Mouse (Mus musculus) intestine, embryonic 15.5 days (tissue): ENCODE measurements at regions not wholly inside any gene's neighbourhood (a gene's known extent, or its start where the extent isn't known, plus 50 kb on each side); places are given as distances from the start of the nearest gene placed in this dataset.

Experiments
- ATAC-seq: fragments of 200-750 bp; cut with Nextera tagmentation; 2 replicates; pipeline ENCODE4 v1.8.0; 2017; ENCODE audit warnings: moderate TSS enrichment, moderate library complexity
- H3K27ac ChIP-seq: fragments of 300-500 bp; sonication (generic); 2 replicates; pipeline ENCODE4 v1.5.1; 2015; ENCODE audit warnings: mild to moderate bottlenecking, inconsistent platforms
- H3K27me3 ChIP-seq: fragments of 300-500 bp; sonication (generic); replicated peaks from 2 replicates; pipeline ENCODE4 v1.6.1; 2015; ENCODE audit warnings: inconsistent platforms
- H3K36me3 ChIP-seq: fragments of 300-500 bp; sonication (generic); 2 replicates; pipeline ENCODE4 v1.6.1; 2015; ENCODE audit warnings: inconsistent platforms
- H3K4me1 ChIP-seq: fragments of 300-500 bp; sonication (generic); replicated peaks from 2 replicates; pipeline ENCODE4 v1.6.1; 2015; ENCODE audit warnings: inconsistent platforms
- H3K4me2 ChIP-seq: fragments of 300-500 bp; sonication (generic); replicated peaks from 2 replicates; pipeline ENCODE4 v1.6.1; 2015; ENCODE audit warnings: mild to moderate bottlenecking, inconsistent platforms
- H3K4me3 ChIP-seq: fragments of 300-500 bp; sonication (generic); replicated peaks from 2 replicates; pipeline ENCODE4 v1.5.1; 2015; ENCODE audit warnings: inconsistent platforms
- H3K9ac ChIP-seq: fragments of 300-500 bp; sonication (generic); 2 replicates; pipeline ENCODE4 v1.6.1; 2015; ENCODE audit warnings: inconsistent platforms
- H3K9me3 ChIP-seq: fragments of 300-500 bp; sonication (generic); 2 replicates; pipeline ENCODE4 v1.6.1; 2016; ENCODE audit warnings: inconsistent platforms
- WGBS: fragments of 180-500 bp; shearing (Covaris S2); methylation state at CpG from one replicate; pipeline ENCODE4 v1.1.7; 2015; 5-methylcytosine and 5-hydroxymethylcytosine counted together

DNA sequence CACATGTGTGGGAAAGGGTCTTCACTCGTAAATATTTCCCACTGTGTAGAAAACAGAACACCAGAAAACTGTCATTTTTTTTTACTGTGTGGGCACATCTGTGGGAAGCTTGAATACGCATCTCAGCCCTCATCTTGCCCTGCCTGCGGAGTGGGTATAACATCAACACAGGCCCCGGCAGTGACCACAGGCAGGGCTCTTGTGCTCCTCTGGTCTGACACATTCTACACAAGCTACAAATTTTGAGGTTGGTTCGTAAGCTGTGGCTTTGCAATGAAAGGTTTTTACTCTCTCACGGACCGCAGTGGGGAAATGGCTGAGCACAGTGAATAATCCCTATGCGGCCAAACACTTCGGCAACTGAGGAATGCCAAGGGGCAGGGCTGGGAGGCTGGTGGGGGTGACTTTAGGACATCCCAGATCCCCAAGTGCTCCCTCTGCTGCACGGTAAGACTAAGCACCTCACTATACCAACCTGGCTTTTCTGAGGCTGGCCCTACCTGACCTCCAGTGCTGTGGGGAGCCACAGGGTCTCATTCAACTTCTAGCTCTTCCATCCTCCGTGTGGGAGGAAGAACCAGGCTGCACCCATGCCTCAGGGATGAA lies 422.9 kb downstream of the Cd83 start:
- WGBS, result 69% methylated on average over 11 of the region's 11 CpGs
- H3K27ac ChIP-seq, result no peak overlapping the region
- H3K9ac ChIP-seq, result no peak overlapping the region
- no peaks in the 10 kb centered on the region for H3K36me3 ChIP-seq
- H3K27me3 ChIP-seq, result no peaks in the 10 kb centered on the region
- H3K4me1 ChIP-seq, result 0 out of 2 replicates have a peak, but pooled peaks cover 2% of the 10 kb centered on the region
- H3K4me3 ChIP-seq, result no peak overlapping the region
- no peaks in the 10 kb centered on the region for H3K9me3 ChIP-seq
- no peak overlapping the region for H3K4me2 ChIP-seq
- ATAC-seq, result no peak

- Histone ChIP-seq H3K27ac (no peak overlapping the region), H3K9me3 (no peaks in the 10 kb centered on the region), H3K4me2 (no peak overlapping the region; the same call in 1 of the 2 replicates), H3K27me3 (no peaks in the 10 kb centered on the region), H3K36me3 (no peaks in the 10 kb centered on the region), H3K4me1 (0 out of 2 replicates have a peak, but pooled peaks cover 2% of the 10 kb centered on the region), H3K4me3 (no peak overlapping the region), H3K9ac (no peak overlapping the region)
- WGBS, result 30% methylated on average over 11 of the region's 11 CpGs
- ATAC-seq, result no peak
Measured at GRCm38 (mm10) chr13:44209036-44209435, 424.5 kb downstream of the Cd83 start.

GRCm38 (mm10) chr13:44210123-44210522 lies 425.5 kb downstream of the Cd83 start:
- Histone ChIP-seq H3K36me3 (no peaks in the 10 kb centered on the region), H3K4me3 (no peak overlapping the region), H3K9ac (no peak overlapping the region), H3K4me2 (no peak overlapping the region), H3K9me3 (no peaks in the 10 kb centered on the region), H3K27me3 (no peaks in the 10 kb centered on the region), H3K27ac (no peak overlapping the region), H3K4me1 (0 out of 2 replicates have a peak, but pooled peaks cover 2% of the 10 kb centered on the region)
- WGBS, result 71% methylated on average over 6 of the region's 6 CpGs
- no peak for ATAC-seq

- no peak overlapping the region for H3K4me2 ChIP-seq
- no peaks in the 10 kb centered on the region for H3K9me3 ChIP-seq
- H3K27me3 ChIP-seq, result no peaks in the 10 kb centered on the region
- no peak overlapping the region for H3K4me3 ChIP-seq
- ATAC-seq, result no peak
- no peaks in the 10 kb centered on the region for H3K36me3 ChIP-seq
- 0 out of 2 replicates have a peak, but pooled peaks cover 2% of the 10 kb centered on the region for H3K4me1 ChIP-seq
- WGBS, result 71% methylated on average over 4 of the region's 4 CpGs
- H3K27ac ChIP-seq, result no peak overlapping the region
- H3K9ac ChIP-seq, result no peak overlapping the region
Measured at GRCm38 (mm10) chr13:44212356-44212755, 427.8 kb downstream of the Cd83 start.

- ATAC-seq, result no peak
- Histone ChIP-seq H3K27ac (no peak overlapping the region), H3K9me3 (no peaks in the 10 kb centered on the region), H3K4me1 (0 out of 2 replicates have a peak, but pooled peaks cover 2% of the 10 kb centered on the region), H3K9ac (no peak overlapping the region), H3K4me3 (no peak overlapping the region), H3K36me3 (no peaks in the 10 kb centered on the region), H3K27me3 (no peaks in the 10 kb centered on the region), H3K4me2 (no peak overlapping the region)
- WGBS, result 27% methylated on average over 11 of the region's 11 CpGs
Measured at GRCm38 (mm10) chr13:44212936-44213335, 428.4 kb downstream of the Cd83 start.

DNA sequence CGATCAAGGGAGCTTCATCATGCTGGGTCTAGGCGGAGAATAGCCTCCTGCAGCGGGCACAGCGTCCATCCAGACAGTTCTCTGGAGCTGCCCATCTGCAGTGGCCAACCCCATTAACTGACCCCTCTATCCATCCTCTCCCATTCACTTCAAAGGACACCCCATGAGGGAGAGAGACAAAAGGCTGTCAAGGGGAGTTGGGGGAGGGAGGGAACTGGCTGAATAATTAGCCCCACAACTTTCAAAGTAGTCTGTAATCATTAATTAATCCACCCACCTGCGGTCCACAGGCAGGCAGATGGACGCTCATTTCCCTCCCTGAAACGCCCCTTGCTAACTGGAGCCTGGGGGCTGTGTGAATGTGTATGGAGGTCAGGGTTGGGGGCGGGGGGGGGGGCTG lies 433.7 kb downstream of the Cd83 start:
- Histone ChIP-seq H3K9ac (no peak overlapping the region), H3K4me2 (no peak overlapping the region), H3K36me3 (no peaks in the 10 kb centered on the region), H3K9me3 (no peaks in the 10 kb centered on the region), H3K4me1 (no peaks in the 10 kb centered on the region), H3K27me3 (no peaks in the 10 kb centered on the region), H3K27ac (no peak overlapping the region), H3K4me3 (no peak overlapping the region)
- WGBS, result 47% methylated on average over 8 of the region's 8 CpGs
- ATAC-seq, result no peak

DNA sequence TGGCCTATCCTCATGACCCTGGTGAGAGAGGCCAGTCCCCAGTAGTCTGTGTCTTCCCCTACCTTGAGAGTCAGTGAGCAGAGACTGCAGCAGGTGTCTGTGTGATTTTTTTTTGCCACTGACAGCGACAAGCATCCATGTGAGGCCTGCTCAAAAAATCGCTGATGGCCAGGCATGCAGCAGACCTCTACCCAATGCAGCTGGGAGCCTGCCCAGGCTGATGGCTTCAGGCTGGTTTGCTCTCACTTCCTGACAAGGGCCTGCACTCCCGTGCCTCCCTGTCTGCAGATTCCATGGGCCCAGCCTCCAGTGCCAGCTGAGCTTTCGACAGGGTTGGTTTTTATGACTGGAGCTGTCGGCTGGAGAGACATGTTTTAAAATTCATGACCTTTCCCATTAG lies 437.1 kb downstream of the Cd83 start:
- H3K27me3 ChIP-seq, result no peaks in the 10 kb centered on the region
- WGBS, result 38% methylated on average over 5 of the region's 5 CpGs
- H3K4me2 ChIP-seq, result no peak overlapping the region
- H3K36me3 ChIP-seq, result no peaks in the 10 kb centered on the region
- no peak overlapping the region for H3K4me3 ChIP-seq
- no peaks in the 10 kb centered on the region for H3K9me3 ChIP-seq
- H3K4me1 ChIP-seq, result no peaks in the 10 kb centered on the region
- no peak overlapping the region for H3K9ac ChIP-seq
- H3K27ac ChIP-seq, result no peak overlapping the region
- no peak for ATAC-seq

- no peaks in the 10 kb centered on the region for H3K9me3 ChIP-seq
- no peak for ATAC-seq
- H3K9ac ChIP-seq, result no peak overlapping the region
- H3K27me3 ChIP-seq, result no peaks in the 10 kb centered on the region
- H3K27ac ChIP-seq, result no peak overlapping the region
- H3K4me2 ChIP-seq, result no peak overlapping the region
- H3K4me3 ChIP-seq, result no peak overlapping the region
- H3K4me1 ChIP-seq, result no peaks in the 10 kb centered on the region
- no peaks in the 10 kb centered on the region for H3K36me3 ChIP-seq
Measured at GRCm38 (mm10) chr13:44222335-44222734, 437.8 kb downstream of the Cd83 start.

GRCm38 (mm10) chr13:44227706-44228459 lies 443.3 kb downstream of the Cd83 start:
- H3K9me3 ChIP-seq, result no peaks in the 10 kb centered on the region
- H3K36me3 ChIP-seq, result no peaks in the 10 kb centered on the region
- no peak overlapping the region for H3K4me3 ChIP-seq
- WGBS, result 80% methylated on average over 14 of the region's 14 CpGs
- H3K27ac ChIP-seq, result no peak overlapping the region
- peaks cover 13% of the 10 kb centered on the region; the same call in 1 of the 2 replicates for H3K4me1 ChIP-seq
- H3K4me2 ChIP-seq, result peak overlapping the region; percentile 34; the same call in 1 of the 2 replicates
- no peak overlapping the region for H3K9ac ChIP-seq
- H3K27me3 ChIP-seq, result no peaks in the 10 kb centered on the region
- ATAC-seq, result no peak

GRCm38 (mm10) chr13:44228540-44229135 lies 444.1 kb downstream of the Cd83 start:
- 14% methylated on average over 16 of the region's 16 CpGs for WGBS
- Histone ChIP-seq H3K4me1 (peaks cover 13% of the 10 kb centered on the region; the same call in 1 of the 2 replicates), H3K27ac (0 out of 2 replicates have a peak overlapping the region, but pooled peaks have one; percentile 2), H3K4me2 (peak overlapping the region; percentile 34), H3K9ac (no peak overlapping the region), H3K9me3 (no peaks in the 10 kb centered on the region), H3K27me3 (no peaks in the 10 kb centered on the region), H3K4me3 (no peak overlapping the region), H3K36me3 (no peaks in the 10 kb centered on the region)
- peak; percentile 55 for ATAC-seq

DNA sequence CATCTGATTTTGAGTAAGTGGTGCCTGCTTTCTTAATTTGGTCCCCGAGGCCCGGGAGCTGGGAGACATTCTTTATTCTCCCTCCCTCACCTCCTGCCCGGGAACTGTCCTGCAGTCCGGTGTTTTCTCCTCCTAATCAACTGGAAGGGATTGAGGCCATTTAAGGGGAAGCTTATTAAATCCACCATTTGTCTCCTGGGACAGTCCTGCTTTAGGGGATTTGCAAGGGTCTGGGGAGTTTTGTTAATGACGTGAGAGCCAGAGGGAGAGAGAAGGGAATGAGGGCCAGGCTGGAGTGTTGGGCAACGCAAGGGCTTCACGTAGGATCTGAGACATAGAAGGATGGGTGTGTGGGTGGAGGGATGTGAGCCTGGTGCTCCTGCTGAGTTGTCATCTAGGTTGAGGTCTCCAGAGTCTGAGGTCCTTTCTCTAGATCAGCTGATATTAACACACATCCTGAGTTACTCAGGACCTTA lies 444.6 kb downstream of the Cd83 start:
- no peak overlapping the region for H3K4me3 ChIP-seq
- WGBS, result 16% methylated on average over 7 of the region's 7 CpGs
- H3K9me3 ChIP-seq, result no peaks in the 10 kb centered on the region
- ATAC-seq, result no peak
- no peak overlapping the region for H3K27ac ChIP-seq
- no peaks in the 10 kb centered on the region for H3K27me3 ChIP-seq
- peaks cover 13% of the 10 kb centered on the region; the same call in 1 of the 2 replicates for H3K4me1 ChIP-seq
- peak overlapping the region; percentile 34 for H3K4me2 ChIP-seq
- H3K36me3 ChIP-seq, result no peaks in the 10 kb centered on the region
- H3K9ac ChIP-seq, result no peak overlapping the region

- 73% methylated on average over 4 of the region's 4 CpGs for WGBS
- Histone ChIP-seq H3K27me3 (no peaks in the 10 kb centered on the region), H3K4me2 (no peak overlapping the region), H3K36me3 (no peaks in the 10 kb centered on the region), H3K9ac (no peak overlapping the region), H3K27ac (no peak overlapping the region), H3K4me3 (no peak overlapping the region), H3K9me3 (no peaks in the 10 kb centered on the region), H3K4me1 (peaks cover 13% of the 10 kb centered on the region; the same call in 1 of the 2 replicates)
- no peak for ATAC-seq
Measured at GRCm38 (mm10) chr13:44231403-44231802, 446.8 kb downstream of the Cd83 start.
